Mouse (Mus musculus): Measurements from ENCODE around the gene Ephb4. TPM values are rescaled to one million over a fixed set of nuclear protein-coding genes. Genes with fewer than 3 reads are reported as not detected.

The Ephb4 gene
- polyA plus RNA-seq, 1 experiment = not detected

- 11% methylated on average over 15 of the region's 15 CpGs for whole genome bisulfite sequencing
- H3K27ac ChIP-seq (ENCODE audit: insufficient read depth, low read depth, low read length) = no peak overlapping the region
- TF ChIP-seq POLR2A (IDR thresholded peaks at IDR 0.05; ENCODE audit: insufficient read depth, low read depth, low read length) (no peak; the same call in 1 of the 2 replicates), CTCF (IDR thresholded peaks at IDR 0.05; ENCODE audit: insufficient read depth, low read depth, low read length) (no peak)
- H3K4me3 ChIP-seq (ENCODE audit: insufficient read depth, low read depth, low read length) = peak overlapping the region; percentile 69
- H3K4me1 ChIP-seq (ENCODE audit: control insufficient read depth, insufficient read depth, low read length) = peaks cover 11% of the 10 kb centered on the region
Measured at GRCm38 (mm10) chr5:137332857-137333511, 16.9 kb upstream of the Ephb4 start.

GRCm38 (mm10) chr5:137333512-137334174 is 16.3 kb upstream of the Ephb4 start, which contains the start of gene Slc12a9:
Gene Slc12a9, minus strand, starts transcription at chr5:137333597.
- under 1% methylated on average over 44 of the region's 44 CpGs for WGBS
- peaks cover 11% of the 10 kb centered on the region for H3K4me1 ChIP-seq (ENCODE audit: control insufficient read depth, insufficient read depth, low read length)
- no peak within 1 kb of the TSS for H3K27ac ChIP-seq (ENCODE audit: insufficient read depth, low read depth, low read length)
- TF ChIP-seq CTCF (IDR thresholded peaks at IDR 0.05; ENCODE audit: insufficient read depth, low read depth, low read length) (peak; percentile 63), POLR2A (IDR thresholded peaks at IDR 0.05; ENCODE audit: insufficient read depth, low read depth, low read length) (peak; percentile 65; the same call in 1 of the 2 replicates)
- H3K4me3 ChIP-seq (ENCODE audit: insufficient read depth, low read depth, low read length) = peak within 1 kb of the TSS; percentile 69

- WGBS = 52% methylated on average over 10 of the region's 10 CpGs
- no peak overlapping the region for H3K4me3 ChIP-seq (ENCODE audit: insufficient read depth, low read depth, low read length)
- H3K4me1 ChIP-seq (ENCODE audit: control insufficient read depth, insufficient read depth, low read length) = peaks cover 18% of the 10 kb centered on the region
Measured at GRCm38 (mm10) chr5:137334317-137334716, 15.6 kb upstream of the Ephb4 start.

DNA sequence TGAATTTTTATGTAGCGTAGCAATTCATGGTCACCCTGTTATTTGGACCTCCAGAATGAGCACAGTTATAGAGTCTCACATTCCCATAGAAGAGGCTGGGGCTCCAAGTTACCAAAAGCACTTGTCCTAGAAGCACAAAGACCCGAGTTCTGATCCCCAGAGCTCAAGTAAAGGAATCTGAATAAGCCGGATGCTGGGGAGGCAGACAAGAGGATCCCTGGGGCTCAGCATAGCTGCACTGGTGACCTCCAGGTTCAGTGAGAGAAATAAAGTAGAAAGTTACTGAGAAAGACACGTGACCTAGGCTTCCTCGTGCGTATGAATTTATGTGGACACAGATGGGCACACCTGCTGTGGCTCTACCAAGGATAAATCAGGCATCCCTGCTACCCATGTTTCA is 14.8 kb upstream of the Ephb4 start:
- 71% methylated on average over 6 of the region's 6 CpGs for WGBS
- no peak for TF ChIP-seq POLR2A (IDR thresholded peaks at IDR 0.05; ENCODE audit: insufficient read depth, low read depth, low read length)
- no peak for TF ChIP-seq CTCF (IDR thresholded peaks at IDR 0.05; ENCODE audit: insufficient read depth, low read depth, low read length)
- H3K27ac ChIP-seq (ENCODE audit: insufficient read depth, low read depth, low read length) = no peak overlapping the region

More at GRCm38 (mm10) chr5:137334317-137334716, 15.6 kb upstream of the Ephb4 start:
- no peak overlapping the region for H3K27ac ChIP-seq (ENCODE audit: insufficient read depth, low read depth, low read length)
- TF ChIP-seq POLR2A (IDR thresholded peaks at IDR 0.05; ENCODE audit: insufficient read depth, low read depth, low read length) (no peak), CTCF (IDR thresholded peaks at IDR 0.05; ENCODE audit: insufficient read depth, low read depth, low read length) (no peak)

GRCm38 (mm10) chr5:137337190-137337589 is 12.7 kb upstream of the Ephb4 start:
- Histone ChIP-seq H3K27ac (ENCODE audit: insufficient read depth, low read depth, low read length) (no peak overlapping the region), H3K4me3 (ENCODE audit: insufficient read depth, low read depth, low read length) (no peak overlapping the region), H3K4me1 (ENCODE audit: control insufficient read depth, insufficient read depth, low read length) (peaks cover 21% of the 10 kb centered on the region)
- 46% methylated on average over 8 of the region's 8 CpGs for WGBS
- TF ChIP-seq POLR2A (IDR thresholded peaks at IDR 0.05; ENCODE audit: insufficient read depth, low read depth, low read length) (no peak), CTCF (IDR thresholded peaks at IDR 0.05; ENCODE audit: insufficient read depth, low read depth, low read length) (no peak)

More for the DNA sequence above, 14.8 kb upstream of the Ephb4 start:
- Histone ChIP-seq H3K4me3 (ENCODE audit: insufficient read depth, low read depth, low read length) (no peak overlapping the region), H3K4me1 (ENCODE audit: control insufficient read depth, insufficient read depth, low read length) (peaks cover 23% of the 10 kb centered on the region)

GRCm38 (mm10) chr5:137338256-137338655 is 11.7 kb upstream of the Ephb4 start:
- Histone ChIP-seq H3K27ac (ENCODE audit: insufficient read depth, low read depth, low read length) (peak overlapping the region; percentile 67), H3K4me3 (ENCODE audit: insufficient read depth, low read depth, low read length) (peak overlapping the region; percentile 54), H3K4me1 (ENCODE audit: control insufficient read depth, insufficient read depth, low read length) (peaks cover 18% of the 10 kb centered on the region)
- 0% methylated on average over 19 of the region's 19 CpGs for WGBS
- TF ChIP-seq POLR2A (IDR thresholded peaks at IDR 0.05; ENCODE audit: insufficient read depth, low read depth, low read length) (0 out of 2 replicates have a peak, but pooled peaks have one; percentile 25), CTCF (IDR thresholded peaks at IDR 0.05; ENCODE audit: insufficient read depth, low read depth, low read length) (no peak)

DNA sequence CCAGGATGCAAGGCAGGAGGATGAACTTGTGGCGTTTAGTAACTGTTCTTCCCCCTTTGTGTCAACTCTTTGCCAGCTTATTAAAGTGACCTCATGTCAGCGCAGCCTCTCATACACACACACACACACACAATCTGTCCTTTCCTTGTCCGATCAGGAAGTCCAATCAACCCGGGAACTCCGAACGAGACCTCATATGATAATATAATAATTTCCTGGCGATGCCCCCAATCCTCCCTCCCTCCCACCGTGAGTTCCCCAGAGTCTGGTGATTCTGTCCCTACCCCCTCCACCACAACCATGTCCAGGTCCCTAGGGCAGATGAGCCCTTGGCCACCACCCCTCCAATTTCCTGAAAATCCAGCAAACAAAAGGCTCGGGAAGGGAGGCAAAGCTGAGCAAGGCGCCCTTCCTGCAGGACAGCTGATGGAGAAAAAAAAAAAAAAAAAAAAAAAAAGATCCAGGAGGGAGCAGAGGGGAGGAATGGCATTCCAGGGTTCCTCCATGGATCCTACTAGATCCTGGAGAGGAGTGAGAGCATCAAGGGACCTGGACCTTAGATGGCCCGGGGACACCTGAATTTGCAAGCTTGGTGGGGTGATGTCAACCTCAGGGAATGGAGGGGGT is 11.1 kb upstream of the Ephb4 start:
- Histone ChIP-seq H3K27ac (ENCODE audit: insufficient read depth, low read depth, low read length) (peak overlapping the region; percentile 67), H3K4me3 (ENCODE audit: insufficient read depth, low read depth, low read length) (peak overlapping the region; percentile 54), H3K4me1 (ENCODE audit: control insufficient read depth, insufficient read depth, low read length) (peaks cover 16% of the 10 kb centered on the region)
- WGBS = 2% methylated on average over 11 of the region's 11 CpGs
- no peak for TF ChIP-seq POLR2A (IDR thresholded peaks at IDR 0.05; ENCODE audit: insufficient read depth, low read depth, low read length)
- TF ChIP-seq CTCF (IDR thresholded peaks at IDR 0.05; ENCODE audit: insufficient read depth, low read depth, low read length) = no peak

- H3K4me1 ChIP-seq (ENCODE audit: control insufficient read depth, insufficient read depth, low read length) = peaks cover 16% of the 10 kb centered on the region
- peak overlapping the region; percentile 56 for H3K27ac ChIP-seq (ENCODE audit: insufficient read depth, low read depth, low read length)
- WGBS = 1% methylated on average over 22 of the region's 22 CpGs
- no peak for TF ChIP-seq POLR2A (IDR thresholded peaks at IDR 0.05; ENCODE audit: insufficient read depth, low read depth, low read length)
- TF ChIP-seq CTCF (IDR thresholded peaks at IDR 0.05; ENCODE audit: insufficient read depth, low read depth, low read length) = no peak
- peak overlapping the region; percentile 54 for H3K4me3 ChIP-seq (ENCODE audit: insufficient read depth, low read depth, low read length)
Measured at GRCm38 (mm10) chr5:137339290-137339979, 10.5 kb upstream of the Ephb4 start.

All from olfactory bulb, adult 2 months (tissue).